Mouse (Mus musculus): Measurements from ENCODE around the gene Impdh2. TPM values are rescaled to one million over a fixed set of nuclear protein-coding genes. Genes with fewer than 3 reads are reported as not detected.

Gene Impdh2
- polyA plus RNA-seq, 1 experiment from 2014 or later, result 198 TPM

GRCm38 (mm10) chr9:108559169-108559568, 917 bp upstream of the Impdh2 start:
- Histone ChIP-seq H3K4me3 (replicated peaks) (no peak overlapping the region), H3K9ac (no peak overlapping the region), H3K36me3 (peaks cover 84% of the 10 kb centered on the region), H3K4me2 (no peak overlapping the region), H3K27me3 (no peaks in the 10 kb centered on the region), H3K27ac (peak overlapping the region; percentile 58; the same call in 1 of the 2 replicates), H3K9me3 (replicated peaks) (no peaks in the 10 kb centered on the region), H3K4me1 (peaks cover 15% of the 10 kb centered on the region)
- no peak for ATAC-seq (replicated peaks; ENCODE audit: low FRiP score)
- 89% methylated on average over 4 of the region's 4 CpGs for WGBS

DNA sequence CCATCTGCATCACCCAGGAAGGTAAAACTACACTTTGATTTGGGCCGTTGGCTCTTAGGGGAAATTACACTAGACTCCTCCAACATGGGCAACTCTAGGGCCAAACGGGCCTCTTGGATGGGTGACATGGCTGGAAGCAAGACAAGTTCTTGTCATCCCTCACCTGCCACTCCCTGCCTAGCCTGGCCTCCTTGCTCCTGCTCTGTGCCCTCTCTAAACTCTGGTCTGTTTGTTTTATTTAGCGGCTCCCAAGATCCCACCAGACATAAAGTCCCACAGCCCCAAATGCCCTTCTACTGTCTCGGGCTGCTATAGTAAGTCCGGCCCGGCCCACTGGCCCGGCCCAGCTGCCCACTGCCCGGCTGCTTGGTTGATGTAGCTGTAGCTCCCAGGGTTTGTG, 3.6 kb downstream of the Impdh2 start:
- Histone ChIP-seq H3K36me3 (peaks cover 60% of the 10 kb centered on the region), H3K4me1 (peaks cover 36% of the 10 kb centered on the region), H3K4me3 (replicated peaks) (no peak overlapping the region), H3K27me3 (no peaks in the 10 kb centered on the region), H3K9ac (no peak overlapping the region), H3K4me2 (no peak overlapping the region), H3K27ac (no peak overlapping the region), H3K9me3 (replicated peaks) (no peaks in the 10 kb centered on the region)
- no peak for ATAC-seq (replicated peaks; ENCODE audit: low FRiP score)
- WGBS, result 91% methylated on average over 8 of the region's 8 CpGs

- Histone ChIP-seq H3K4me2 (no peak overlapping the region), H3K36me3 (peaks cover 56% of the 10 kb centered on the region), H3K4me3 (replicated peaks) (no peak overlapping the region), H3K9me3 (replicated peaks) (no peaks in the 10 kb centered on the region), H3K4me1 (peaks cover 41% of the 10 kb centered on the region), H3K27ac (no peak overlapping the region), H3K27me3 (no peaks in the 10 kb centered on the region), H3K9ac (no peak overlapping the region)
- WGBS, result 84% methylated on average over 7 of the region's 7 CpGs
- ATAC-seq (replicated peaks; ENCODE audit: low FRiP score), result no peak
These were observed 4.0 kb downstream of the Impdh2 start for GRCm38 (mm10) chr9:108564131-108564530.

- Histone ChIP-seq H3K36me3 (peaks cover 55% of the 10 kb centered on the region), H3K4me1 (peaks cover 52% of the 10 kb centered on the region), H3K9me3 (replicated peaks) (no peaks in the 10 kb centered on the region), H3K9ac (peak overlapping the region; percentile 72), H3K27me3 (no peaks in the 10 kb centered on the region), H3K4me3 (replicated peaks) (peak overlapping the region; percentile 64), H3K27ac (peak overlapping the region; percentile 94), H3K4me2 (peak overlapping the region; percentile 91)
- ATAC-seq (replicated peaks; ENCODE audit: low FRiP score), result no peak
- WGBS, result 12% methylated on average over 35 of the region's 35 CpGs
These were observed 6.1 kb downstream of the Impdh2 start for GRCm38 (mm10) chr9:108565881-108566814.

- WGBS, result under 1% methylated on average over 73 of the region's 73 CpGs
- Histone ChIP-seq H3K4me3 (replicated peaks) (peak within 1 kb of the TSS; percentile 64), H3K9ac (peak within 1 kb of the TSS; percentile 72), H3K27ac (peak within 1 kb of the TSS; percentile 94), H3K4me2 (peak within 1 kb of the TSS; percentile 91), H3K4me1 (peaks cover 44% of the 10 kb centered on the region), H3K9me3 (replicated peaks) (no peaks in the 10 kb centered on the region), H3K27me3 (no peaks in the 10 kb centered on the region), H3K36me3 (peaks cover 55% of the 10 kb centered on the region)
- ATAC-seq (replicated peaks; ENCODE audit: low FRiP score), result peak; percentile 82
These were observed 7.0 kb downstream of the Impdh2 start, which contains the start of gene Ndufaf3 for GRCm38 (mm10) chr9:108566815-108567776. Ndufaf3 (minus strand) TSS chr9:108567434.

DNA sequence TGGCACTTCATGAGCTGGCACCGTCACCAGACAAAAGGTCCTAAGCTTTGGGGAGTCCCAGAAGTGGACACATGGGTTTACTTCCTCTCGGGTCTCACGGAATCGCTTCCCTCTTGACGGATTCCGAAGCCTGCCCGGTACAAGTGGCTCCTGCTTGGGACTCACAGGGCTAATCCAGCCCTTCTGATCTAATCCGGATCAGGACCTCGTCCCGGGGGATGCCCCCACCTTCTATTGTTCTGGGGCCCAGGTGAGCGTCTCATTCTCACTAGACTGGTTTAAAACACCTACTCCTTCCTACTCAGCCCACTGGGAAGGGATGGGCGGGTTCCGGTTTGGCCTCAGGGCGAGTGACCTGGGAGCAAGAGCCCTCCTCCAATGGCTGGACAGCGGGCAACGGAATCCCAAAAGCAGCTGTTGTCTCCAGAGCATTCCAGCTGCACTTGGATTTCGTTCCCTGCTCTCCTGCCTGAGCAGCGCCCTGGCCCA, 7.9 kb downstream of the Impdh2 start:
- Histone ChIP-seq H3K4me2 (peak overlapping the region; percentile 91), H3K9me3 (replicated peaks) (no peaks in the 10 kb centered on the region), H3K27me3 (no peaks in the 10 kb centered on the region), H3K4me1 (peaks cover 44% of the 10 kb centered on the region), H3K27ac (peak overlapping the region; percentile 94), H3K36me3 (peaks cover 55% of the 10 kb centered on the region), H3K4me3 (replicated peaks) (peak overlapping the region; percentile 64), H3K9ac (peak overlapping the region; percentile 72)
- ATAC-seq (replicated peaks; ENCODE audit: low FRiP score), result no peak
- WGBS, result 9% methylated on average over 18 of the region's 18 CpGs

- no peak for ATAC-seq (replicated peaks; ENCODE audit: low FRiP score)
These were observed 8.4 kb downstream of the Impdh2 start for GRCm38 (mm10) chr9:108568511-108568921.

GRCm38 (mm10) chr9:108569381-108570206, 9.5 kb downstream of the Impdh2 start, which contains the start of gene Dalrd3:
Dalrd3 (plus strand) TSS chr9:108569886.
- WGBS, result 5% methylated on average over 42 of the region's 42 CpGs
- Histone ChIP-seq H3K27ac (peak within 1 kb of the TSS; percentile 79), H3K9ac (peak within 1 kb of the TSS; percentile 59), H3K36me3 (peaks cover 55% of the 10 kb centered on the region), H3K9me3 (replicated peaks) (no peaks in the 10 kb centered on the region), H3K4me3 (replicated peaks) (peak within 1 kb of the TSS; percentile 74), H3K4me1 (peaks cover 57% of the 10 kb centered on the region), H3K27me3 (no peaks in the 10 kb centered on the region), H3K4me2 (peak within 1 kb of the TSS; percentile 95)
- ATAC-seq (replicated peaks; ENCODE audit: low FRiP score), result peak; percentile 70

More at GRCm38 (mm10) chr9:108568511-108568921, 8.4 kb downstream of the Impdh2 start:
- Histone ChIP-seq H3K9ac (no peak overlapping the region), H3K27me3 (no peaks in the 10 kb centered on the region), H3K4me3 (replicated peaks) (peak overlapping the region; percentile 64), H3K4me1 (peaks cover 46% of the 10 kb centered on the region), H3K36me3 (peaks cover 55% of the 10 kb centered on the region), H3K9me3 (replicated peaks) (no peaks in the 10 kb centered on the region), H3K4me2 (peak overlapping the region; percentile 91), H3K27ac (peak overlapping the region; percentile 94)
- 77% methylated on average over 17 of the region's 17 CpGs for WGBS

DNA sequence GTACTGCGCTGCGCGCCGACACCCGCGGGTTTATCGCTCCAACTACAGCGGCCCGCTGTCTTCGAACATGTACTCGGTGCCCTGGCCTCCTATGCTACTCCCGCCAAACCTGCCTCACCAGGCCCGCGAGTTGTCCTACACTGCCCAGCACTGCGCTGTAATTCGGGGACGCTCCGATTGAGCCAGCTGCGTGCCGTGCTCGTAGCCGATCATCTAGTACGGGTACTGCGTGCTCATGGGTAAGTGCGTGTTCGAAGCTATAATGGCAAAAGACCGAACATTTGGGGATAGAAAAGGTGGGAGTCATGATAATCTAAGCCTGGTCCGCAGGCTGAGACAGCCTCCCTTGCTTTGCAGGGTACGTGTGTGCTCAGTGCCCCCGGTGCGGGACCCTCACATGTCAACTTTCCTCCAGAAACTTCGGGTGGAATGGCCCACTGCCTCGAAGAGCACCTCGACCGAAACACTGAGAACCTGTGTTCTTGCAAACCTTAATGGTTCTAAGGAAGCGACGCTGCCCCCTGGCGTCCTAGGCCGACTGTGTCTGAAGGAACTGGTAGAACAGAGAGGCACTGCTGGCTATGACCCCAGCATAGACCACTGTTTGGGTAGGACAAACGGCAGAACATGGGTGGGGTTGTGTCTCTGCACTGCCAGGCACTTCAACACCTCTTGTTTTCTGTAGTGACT, 10.3 kb downstream of the Impdh2 start:
- H3K4me2 ChIP-seq, result peak overlapping the region; percentile 95
- no peaks in the 10 kb centered on the region for H3K27me3 ChIP-seq
- H3K4me3 ChIP-seq (replicated peaks), result peak overlapping the region; percentile 74
- 1% methylated on average over 40 of the region's 40 CpGs for WGBS
- peak overlapping the region; percentile 59 for H3K9ac ChIP-seq
- H3K9me3 ChIP-seq (replicated peaks), result no peaks in the 10 kb centered on the region
- H3K36me3 ChIP-seq, result peaks cover 55% of the 10 kb centered on the region
- ATAC-seq (replicated peaks; ENCODE audit: low FRiP score), result no peak; the same call in 1 of the 2 replicates
- H3K4me1 ChIP-seq, result peaks cover 64% of the 10 kb centered on the region
- H3K27ac ChIP-seq, result peak overlapping the region; percentile 79

DNA sequence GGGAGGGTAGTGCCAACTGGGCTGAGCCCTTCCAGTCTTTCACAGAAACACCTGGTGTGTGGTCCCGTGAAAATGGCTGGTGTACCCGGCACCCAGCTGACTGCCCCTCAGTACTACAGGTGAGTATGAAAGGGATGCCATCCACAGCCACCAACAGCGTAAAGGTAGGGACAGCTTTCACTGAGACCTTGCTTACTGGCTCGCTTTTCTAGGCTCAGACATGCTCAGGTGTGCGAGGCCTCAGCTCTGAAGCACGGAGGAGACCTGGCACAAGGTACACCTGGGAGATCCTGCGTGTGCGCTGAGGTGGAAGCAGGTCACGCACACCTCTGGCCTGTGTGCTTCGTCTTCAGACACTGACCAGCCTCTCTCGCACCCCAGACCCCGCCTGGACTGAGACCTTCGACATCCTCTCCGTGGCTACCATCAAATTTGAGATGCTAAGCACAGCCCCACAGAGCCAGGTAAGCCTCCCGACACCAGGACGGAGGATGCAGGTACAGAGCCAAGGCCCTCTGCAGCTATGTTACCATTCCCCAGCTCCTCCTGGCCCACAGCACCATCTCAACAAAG, 11.4 kb downstream of the Impdh2 start:
- 96% methylated on average over 16 of the region's 16 CpGs for WGBS
- H3K9ac ChIP-seq, result no peak overlapping the region
- H3K4me3 ChIP-seq (replicated peaks), result no peak overlapping the region
- no peak for ATAC-seq (replicated peaks; ENCODE audit: low FRiP score)
- H3K4me1 ChIP-seq, result peaks cover 64% of the 10 kb centered on the region
- no peaks in the 10 kb centered on the region for H3K9me3 ChIP-seq (replicated peaks)
- no peak overlapping the region for H3K27ac ChIP-seq
- H3K36me3 ChIP-seq, result peaks cover 59% of the 10 kb centered on the region
- no peaks in the 10 kb centered on the region for H3K27me3 ChIP-seq
- no peak overlapping the region for H3K4me2 ChIP-seq
